Mouse (Mus musculus) hindbrain, postnatal 0 days (tissue): Measurements from ENCODE around the gene Lrrc8a. TPM values are rescaled to one million over a fixed set of nuclear protein-coding genes. Genes with fewer than 3 reads are reported as not detected.
A peak's percentile ranks its signal among the peaks of the same experiment; 100 is the strongest.

Source experiments
- ATAC-seq: fragments of 200-750 bp; cut with Nextera tagmentation; 2 replicates; pipeline ENCODE4 v1.8.0; 2017; ENCODE audit warnings: mild to moderate bottlenecking, moderate TSS enrichment, moderate library complexity
- DNase-seq: peaks from one replicate; pipeline ENCODE4 v3.0.0-alpha.2; 2015; ENCODE audit warnings: low spot score
- H3K27ac ChIP-seq: fragments of 300-500 bp; sonication (generic); 2 replicates; pipeline ENCODE4 v1.5.1; 2014; ENCODE audit warnings: mild to moderate bottlenecking
- H3K27me3 ChIP-seq: fragments of 300-500 bp; sonication (generic); 2 replicates; pipeline ENCODE4 v1.6.1; 2014; ENCODE audit warnings: low read length, mixed read lengths; ENCODE audit not compliant: insufficient read depth
- H3K36me3 ChIP-seq: fragments of 300-500 bp; sonication (generic); 2 replicates; pipeline ENCODE4 v1.6.1; 2014; ENCODE audit warnings: low read length, mixed read lengths; ENCODE audit not compliant: insufficient read depth
- H3K4me1 ChIP-seq: fragments of 300-500 bp; sonication (generic); 2 replicates; pipeline ENCODE4 v1.6.1; 2014; ENCODE audit warnings: antibody characterized with exemption, low read length, mixed read lengths; ENCODE audit not compliant: insufficient read depth
- H3K4me2 ChIP-seq: fragments of 300-500 bp; sonication (generic); 2 replicates; pipeline ENCODE4 v1.6.1; 2014; ENCODE audit warnings: low read depth, mild to moderate bottlenecking, low read length, moderate library complexity, mixed read lengths
- H3K4me3 ChIP-seq: fragments of 300-500 bp; sonication (generic); 2 replicates; pipeline ENCODE4 v1.5.1; 2014; ENCODE audit warnings: low read length
- H3K9ac ChIP-seq: fragments of 300-500 bp; sonication (generic); replicated peaks from 2 replicates; pipeline ENCODE4 v1.6.1; 2014; ENCODE audit warnings: mild to moderate bottlenecking, low read length, moderate library complexity, mixed read lengths
- H3K9me3 ChIP-seq: fragments of 300-500 bp; sonication (generic); 2 replicates; pipeline ENCODE4 v1.6.1; 2016; ENCODE audit warnings: low read length, mixed read lengths
- CTCF ChIP-seq: IDR thresholded peaks from 2 replicates; pipeline ENCODE4 v1.5.1; 2016; ENCODE audit warnings: antibody characterized with exemption, control low read depth, low read depth
- WGBS: fragments of 180-500 bp; shearing (Covaris S2); extraction: QIAGEN DNeasy Blood & Tissue Kit; methylation state at CpG from one replicate; pipeline ENCODE4 v1.1.7; 2014; 5-methylcytosine and 5-hydroxymethylcytosine counted together
- polyA plus RNA-seq: library from polyadenylated mRNA; unstranded; fragments of >200 nt; fragmentation: Nextera tagmentation; extraction: Ambion mirVana; gene quantifications from 2 replicates; pipeline ENCODE4 v1.2.1, GENCODE M21; 2015
- total RNA-seq: library from RNA; depleted of rRNA; stranded (reverse); fragments of >200 nt; gene quantifications from 2 replicates; pipeline ENCODE4 v1.2.3, GENCODE M21; 2014

The Lrrc8a gene
- total and polyA plus RNA-seq, 2 experiments from 2014 or later: 61.9 to 66.2 TPM

DNA sequence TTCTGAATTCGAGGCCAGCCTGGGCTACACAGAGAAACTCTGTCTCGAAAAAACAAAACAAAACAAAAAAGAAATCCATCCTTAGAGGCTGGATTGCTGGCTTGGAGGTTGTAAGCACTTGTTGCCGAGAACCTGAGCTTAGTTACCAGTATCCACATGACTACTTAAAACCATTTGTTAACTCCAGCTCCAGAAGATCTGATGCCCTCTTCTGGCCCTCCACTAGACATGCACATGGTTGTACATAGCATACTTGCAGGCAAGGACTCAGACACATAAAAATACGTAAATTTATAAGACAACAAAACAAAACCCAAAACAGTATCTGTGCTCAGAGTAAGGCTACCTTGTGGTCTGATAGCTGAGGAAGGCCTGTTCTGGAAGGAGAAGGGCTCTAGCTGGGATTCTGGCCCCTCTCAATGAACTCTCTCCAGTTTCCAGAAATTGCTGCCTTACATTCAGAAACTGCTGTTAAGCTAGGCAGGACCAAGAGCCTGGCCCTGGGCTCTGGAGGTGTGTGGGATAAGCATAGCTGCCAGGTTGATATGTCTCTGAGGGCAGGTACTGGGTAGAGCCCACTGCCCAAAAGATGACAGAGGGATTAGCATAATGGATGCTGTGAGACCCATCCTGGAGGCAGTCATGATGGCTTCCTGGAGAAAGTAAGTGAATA is 23.7 kb downstream of the Lrrc8a start:
- ATAC-seq: no peak
- DNase-seq: peak; percentile 27
- H3K4me3 ChIP-seq: no peak overlapping the region
- TF ChIP-seq CTCF: peak; percentile 32
- H3K9ac ChIP-seq: no peak overlapping the region
- no peaks in the 10 kb centered on the region for H3K27me3 ChIP-seq
- 80% methylated on average over 4 of the region's 4 CpGs for WGBS
- peak overlapping the region; percentile 51; the same call in 1 of the 2 replicates for H3K27ac ChIP-seq
- H3K4me2 ChIP-seq: no peak overlapping the region
- H3K4me1 ChIP-seq: peaks cover 21% of the 10 kb centered on the region
- H3K36me3 ChIP-seq: peaks cover 44% of the 10 kb centered on the region
- no peaks in the 10 kb centered on the region for H3K9me3 ChIP-seq

DNA sequence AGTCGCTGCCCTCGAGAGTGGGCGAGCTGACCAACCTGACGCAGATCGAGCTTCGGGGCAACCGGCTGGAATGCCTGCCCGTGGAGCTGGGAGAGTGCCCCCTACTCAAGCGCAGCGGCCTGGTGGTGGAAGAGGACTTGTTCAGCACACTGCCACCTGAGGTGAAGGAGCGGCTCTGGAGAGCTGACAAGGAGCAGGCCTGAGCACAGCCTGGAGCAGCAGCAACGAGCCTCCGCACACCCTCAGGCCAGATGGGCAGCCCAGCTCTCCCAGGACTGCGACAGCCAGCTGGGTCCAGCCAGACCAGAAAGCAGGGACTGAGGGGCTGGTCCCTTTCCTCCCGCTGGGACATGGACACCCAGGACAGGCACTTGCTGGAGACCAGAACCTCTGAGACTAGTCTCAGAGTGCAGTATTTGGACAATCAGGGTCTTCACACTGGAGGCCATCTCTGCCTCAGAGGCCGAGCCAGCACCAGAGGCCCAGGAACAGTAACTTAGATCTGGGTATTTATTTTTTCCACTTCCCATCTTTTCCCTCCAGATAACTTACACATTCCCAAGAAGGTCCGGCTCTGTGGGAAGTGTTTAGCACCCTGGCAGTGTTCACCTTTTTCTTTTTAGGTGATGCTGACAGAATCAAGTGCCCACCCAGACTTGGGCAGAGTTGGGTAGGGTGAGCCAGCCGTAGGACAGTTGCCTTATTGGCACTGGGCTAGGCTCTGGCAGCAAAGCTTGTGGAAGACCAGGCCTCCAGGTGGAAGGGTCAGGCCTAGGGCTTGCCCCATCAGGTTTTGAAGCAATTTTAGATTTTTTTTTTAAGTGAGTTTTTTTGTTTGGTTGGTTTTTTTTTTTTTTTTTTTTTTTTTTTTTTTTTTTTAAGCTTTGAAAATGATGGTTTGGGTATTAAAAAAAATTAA is 24.7 kb downstream of the Lrrc8a start:
- ATAC-seq: no peak
- DNase-seq: peak; percentile 18
- Histone ChIP-seq H3K9ac (no peak overlapping the region), H3K27me3 (no peaks in the 10 kb centered on the region), H3K4me2 (no peak overlapping the region), H3K36me3 (peaks cover 34% of the 10 kb centered on the region; the same call in 1 of the 2 replicates), H3K4me3 (no peak overlapping the region), H3K4me1 (peaks cover 26% of the 10 kb centered on the region), H3K27ac (peak overlapping the region; percentile 51), H3K9me3 (no peaks in the 10 kb centered on the region)
- peak; percentile 13; the same call in 1 of the 2 replicates for TF ChIP-seq CTCF
- WGBS: 60% methylated on average over 18 of the region's 18 CpGs

DNA sequence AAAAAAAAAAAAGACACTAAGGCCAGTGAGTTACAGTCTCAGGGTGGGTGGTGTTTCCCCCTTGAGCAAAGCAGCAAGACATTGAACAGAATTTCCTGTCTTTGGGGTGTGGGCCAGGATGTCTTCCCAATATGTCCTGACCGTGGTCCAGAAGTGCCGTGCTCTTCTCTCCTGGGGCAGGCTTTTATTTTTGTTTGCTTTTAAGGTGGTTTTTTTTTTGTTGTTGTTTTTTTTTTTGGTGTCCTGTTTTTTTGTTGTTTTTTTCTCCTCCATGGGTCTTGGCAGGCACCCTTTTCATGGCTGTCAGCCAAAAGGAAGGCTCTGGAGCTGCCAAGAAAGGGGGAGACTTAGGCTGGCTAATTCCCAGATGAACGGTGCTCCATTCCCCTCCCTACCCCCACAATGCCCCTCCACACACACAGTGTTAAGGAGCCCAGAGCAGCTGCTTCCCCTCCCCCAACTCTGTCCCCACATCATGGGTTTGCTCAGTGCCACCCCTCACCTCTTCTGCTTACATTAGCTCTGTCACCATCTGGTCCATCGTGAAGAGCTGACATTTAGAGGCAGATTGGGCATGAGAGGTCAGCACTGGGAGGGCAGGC is 25.4 kb downstream of the Lrrc8a start:
- peak; percentile 73 for ATAC-seq
- peaks cover 29% of the 10 kb centered on the region; the same call in 1 of the 2 replicates for H3K36me3 ChIP-seq
- 17% methylated on average over 4 of the region's 4 CpGs for WGBS
- H3K27me3 ChIP-seq: no peaks in the 10 kb centered on the region
- H3K9me3 ChIP-seq: no peaks in the 10 kb centered on the region
- peak overlapping the region; percentile 48; the same call in 1 of the 2 replicates for H3K27ac ChIP-seq
- peak; percentile 91 for DNase-seq
- no peak overlapping the region for H3K4me2 ChIP-seq
- H3K4me1 ChIP-seq: peaks cover 26% of the 10 kb centered on the region
- TF ChIP-seq CTCF: no peak
- H3K9ac ChIP-seq: no peak overlapping the region
- no peak overlapping the region for H3K4me3 ChIP-seq

DNA sequence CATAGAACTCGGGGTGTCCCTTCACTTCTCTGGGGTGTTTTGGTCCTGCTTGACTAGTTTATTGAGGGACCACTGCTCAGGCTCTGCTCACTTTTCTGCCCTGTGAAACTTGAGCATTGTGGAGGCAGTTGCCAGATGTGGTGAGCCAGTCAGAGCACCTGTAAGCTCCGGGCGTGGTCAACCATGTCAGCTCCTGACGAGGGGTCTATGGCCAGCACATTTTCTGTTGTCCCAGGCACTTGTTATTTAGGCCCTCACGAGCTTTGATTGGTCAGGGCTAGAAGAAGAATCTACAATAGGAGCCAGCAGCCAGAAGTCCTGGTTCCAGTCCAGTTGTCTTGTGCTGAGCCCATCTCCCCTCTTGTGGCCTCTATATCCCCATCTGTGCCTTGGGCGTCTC is 26.3 kb downstream of the Lrrc8a start:
- Histone ChIP-seq H3K4me3 (no peak overlapping the region), H3K27ac (peak overlapping the region; percentile 48; the same call in 1 of the 2 replicates), H3K4me1 (peaks cover 26% of the 10 kb centered on the region), H3K36me3 (peaks cover 29% of the 10 kb centered on the region; the same call in 1 of the 2 replicates), H3K9ac (no peak overlapping the region), H3K4me2 (no peak overlapping the region), H3K9me3 (no peaks in the 10 kb centered on the region), H3K27me3 (no peaks in the 10 kb centered on the region)
- TF ChIP-seq CTCF: no peak
- 86% methylated on average over 6 of the region's 6 CpGs for WGBS
- ATAC-seq: no peak
- DNase-seq: no peak

DNA sequence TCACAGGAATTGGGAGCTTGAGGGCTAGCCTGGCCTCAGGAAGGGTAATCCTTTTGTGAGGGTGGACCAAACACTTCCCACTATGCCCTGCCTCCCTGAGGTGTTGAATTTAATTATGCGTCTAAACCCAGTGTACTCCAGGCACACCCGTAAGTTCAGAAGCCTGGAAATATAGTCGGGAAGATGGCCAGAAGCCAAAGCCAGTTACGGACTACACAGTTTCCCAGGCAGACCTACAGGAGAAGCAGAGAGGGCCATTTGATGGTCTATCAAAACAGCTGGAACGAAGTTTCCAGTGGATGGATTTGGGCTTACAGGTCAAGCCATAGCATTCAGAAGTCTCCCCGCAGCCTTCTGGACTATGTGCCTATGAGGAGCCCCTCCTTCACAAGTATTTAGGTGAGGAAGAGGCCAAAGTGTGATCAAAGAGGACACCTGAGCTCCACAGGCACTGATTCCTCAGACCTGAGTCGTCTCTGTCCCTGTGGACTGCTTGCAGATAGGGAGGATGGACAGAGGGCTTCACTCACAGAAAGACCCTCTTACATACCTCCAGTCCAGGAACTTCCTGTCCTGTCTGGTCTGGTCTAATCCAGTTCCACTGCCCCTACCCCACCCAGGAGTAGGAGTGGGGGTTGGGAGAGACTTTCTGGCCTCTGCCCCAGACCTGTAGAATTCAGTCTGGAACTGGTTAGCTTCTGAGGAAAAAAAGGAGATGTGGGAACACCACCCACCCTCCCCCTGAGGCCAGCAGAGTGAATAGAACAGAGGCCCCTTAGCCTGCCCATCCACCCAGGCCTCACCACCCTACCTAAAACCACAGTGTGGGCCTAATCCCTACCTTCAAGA is 27.4 kb downstream of the Lrrc8a start:
- DNase-seq (no peak), ATAC-seq (0 out of 2 replicates have a peak, but pooled peaks have one; percentile 18)
- Histone ChIP-seq H3K27ac (peak overlapping the region; percentile 86), H3K9me3 (no peaks in the 10 kb centered on the region), H3K9ac (no peak overlapping the region), H3K4me2 (no peak overlapping the region), H3K4me1 (peaks cover 26% of the 10 kb centered on the region), H3K27me3 (no peaks in the 10 kb centered on the region), H3K36me3 (peaks cover 22% of the 10 kb centered on the region; the same call in 1 of the 2 replicates), H3K4me3 (no peak overlapping the region)
- no peak for TF ChIP-seq CTCF
- WGBS: 49% methylated on average over 7 of the region's 7 CpGs
